12 mouse cellular contexts compared by ENCODE assay signal in genomic region chr7:133477933-133478332, GRCm38 (mm10).
DNase-seq lines count a peak whose midpoint lies in the region; TF ChIP-seq lines count a peak whose summit lies in the region.
"Had no signal": no experiment of that assay in that cellular context is flagged by ENCODE, and none has a peak within 500 bp of the region (broad histone marks: within the 10 kb centered on the region; RNA-seq: fewer than 3 reads in every experiment).

No protein-coding gene starts in this region.

- no peak for DNase-seq in gastrocnemius, adult 2 months
- DNase-seq in gastrocnemius, adult 8-10 months (ENCODE audit: low spot score in 2 of 2): no peak
- peak; percentile 50 for DNase-seq in right cerebral cortex, postnatal 14 days
- DNase-seq in right cerebral cortex, postnatal 25 days: no peak
- peak; percentile 15 for DNase-seq in c-Kit-positive CD71-positive TER-119-negative erythroid progenitor cells, embryonic 14.5 days (ENCODE audit: low read depth)
- no peak for DNase-seq in yolk sac, embryonic 10.5 days (ENCODE audit: low spot score)
- no peak for DNase-seq in layer of hippocampus, adult 18-20 months (ENCODE audit: low spot score in 2 of 2)
- DNase-seq in natural killer cell, adult 2 months (ENCODE audit: low spot score in 2 of 2): no peak
- DNase-seq: cerebellum, adult 11 months; gastrocnemius, postnatal 10 days had no signal

- intact Hi-C loops in gastrocnemius, adult 2 months (cut with DNase I): no loop called here

- H3K4me3 ChIP-seq in gastrocnemius, adult 2 months: no peak overlapping the region
- H3K4me3 ChIP-seq: limb, embryonic 12.5 days; midbrain, embryonic 10.5 days had no signal

- peak; percentile 21; the same call in 1 of the 2 replicates for TF ChIP-seq CTCF in gastrocnemius, adult 2 months (IDR thresholded peaks at IDR 0.05)

- no peak overlapping the region for H3K27ac ChIP-seq in gastrocnemius, adult 2 months
- H3K27ac ChIP-seq: limb, embryonic 12.5 days; midbrain, embryonic 10.5 days had no signal

Comparison
In these comparisons a context has a peak if more than half of its experiments do, and no peak if none do; other contexts are left out.
1. DNase-seq: peak in right cerebral cortex, postnatal 14 days (single experiment) and c-Kit-positive CD71-positive TER-119-negative erythroid progenitor cells, embryonic 14.5 days (single experiment); none in gastrocnemius, adult 2 months (single experiment), gastrocnemius, adult 8-10 months (0 of 2), right cerebral cortex, postnatal 25 days (single experiment), yolk sac, embryonic 10.5 days (single experiment), layer of hippocampus, adult 18-20 months (0 of 2) and natural killer cell, adult 2 months (0 of 2).